Mouse (Mus musculus): Measurements from ENCODE around the gene Spata31d1d.
A peak's percentile ranks its signal among the peaks of the same experiment; 100 is the strongest.
"Not testable (repeated sequence)": the region's sequence is repeated elsewhere in the genome, so short reads cannot be mapped to it uniquely, and the experiment has no call there.

The Spata31d1d gene

GRCm38 (mm10) chr13:59731652-59732051, at the start of gene Spata31d1d:
Gene Spata31d1d, minus strand, starts transcription at chr13:59731752.
- no peak for DNase-seq

GRCm38 (mm10) chr13:59779744-59780264, 48.3 kb upstream of the Spata31d1d start:
- not testable (repeated sequence) for DNase-seq

GRCm38 (mm10) chr13:59779213-59779612, 47.7 kb upstream of the Spata31d1d start:
- no peak for DNase-seq

- DNase-seq = peak in 1 of 2 experiments; percentile 14
Observed at GRCm38 (mm10) chr13:59775168-59775567, 43.6 kb upstream of the Spata31d1d start.

- peak; percentile 81 to 89 for DNase-seq
Observed at GRCm38 (mm10) chr13:59771257-59771656, 39.7 kb upstream of the Spata31d1d start.

GRCm38 (mm10) chr13:59770847-59771246, 39.3 kb upstream of the Spata31d1d start:
- no peak for DNase-seq

GRCm38 (mm10) chr13:59770164-59770562, 38.6 kb upstream of the Spata31d1d start:
- peak; percentile 91 to 92 for DNase-seq

- DNase-seq = peak; percentile 99 to 100
Observed at GRCm38 (mm10) chr13:59769296-59770163, 38.0 kb upstream of the Spata31d1d start, which contains the start of gene Isca1. Gene Isca1, minus strand, starts transcription at chr13:59769810.

GRCm38 (mm10) chr13:59768531-59768930, 37.0 kb upstream of the Spata31d1d start:
- DNase-seq = peak in 1 of 2 experiments; percentile 18

GRCm38 (mm10) chr13:59766786-59767515, 35.4 kb upstream of the Spata31d1d start:
- DNase-seq = peak; percentile 50 to 63

GRCm38 (mm10) chr13:59762791-59763190, 31.2 kb upstream of the Spata31d1d start:
- no peak for DNase-seq

GRCm38 (mm10) chr13:59756906-59757305, 25.4 kb upstream of the Spata31d1d start:
- DNase-seq = peak in 1 of 2 experiments; percentile 56

- DNase-seq = no peak
Observed at GRCm38 (mm10) chr13:59750310-59750709, 18.8 kb upstream of the Spata31d1d start.

GRCm38 (mm10) chr13:59746711-59747110, 15.2 kb upstream of the Spata31d1d start, which contains the start of gene 1700014D04Rik:
Gene 1700014D04Rik, minus strand, starts transcription at chr13:59746752.
- no peak for DNase-seq

GRCm38 (mm10) chr13:59746164-59746563, 14.6 kb upstream of the Spata31d1d start:
- peak in 1 of 2 experiments; percentile 18 for DNase-seq

- DNase-seq = no peak
Observed at GRCm38 (mm10) chr13:59745462-59745861, 13.9 kb upstream of the Spata31d1d start.

GRCm38 (mm10) chr13:59741697-59742096, 10.1 kb upstream of the Spata31d1d start:
- peak; percentile 38 to 41 for DNase-seq

- peak in 1 of 2 experiments; percentile 30 for DNase-seq
Observed at GRCm38 (mm10) chr13:59741096-59741495, 9.5 kb upstream of the Spata31d1d start.

GRCm38 (mm10) chr13:59739397-59739796, 7.8 kb upstream of the Spata31d1d start:
- no peak for DNase-seq

GRCm38 (mm10) chr13:59738455-59738854, 6.9 kb upstream of the Spata31d1d start:
- no peak for DNase-seq

- DNase-seq = no peak
Observed at GRCm38 (mm10) chr13:59735190-59735589, 3.6 kb upstream of the Spata31d1d start.

GRCm38 (mm10) chr13:59734347-59734746, 2.8 kb upstream of the Spata31d1d start:
- DNase-seq = not testable (repeated sequence)

GRCm38 (mm10) chr13:59733936-59734335, 2.4 kb upstream of the Spata31d1d start:
- no peak for DNase-seq

Measured in lung, postnatal 4 days (tissue).